Mouse (Mus musculus) macrophage (primary cell): ENCODE results near the gene Tmem161a. TPM values are rescaled to one million over a fixed set of nuclear protein-coding genes. Genes with fewer than 3 reads are reported as not detected.

Experiments
- H3K27ac ChIP-seq: fragments of 350-480 bp; formaldehyde crosslinking; 2 replicates; pipeline ENCODE4 v1.9.0; 2021
- H3K36me3 ChIP-seq: fragments of 350-480 bp; formaldehyde crosslinking; 2 replicates; pipeline ENCODE4 v1.9.0; 2021; ENCODE audit errors: inconsistent target
- H3K4me3 ChIP-seq: fragments of 350-480 bp; formaldehyde crosslinking; 2 replicates; pipeline ENCODE4 v1.9.0; 2021; ENCODE audit errors: inconsistent target
- H3K79me2 ChIP-seq: fragments of 350-480 bp; formaldehyde crosslinking; 2 replicates; pipeline ENCODE4 v1.9.0; 2021; ENCODE audit errors: inconsistent target
- WGBS: methylation state at CpG from one replicate; pipeline ENCODE4 v1.1.7; 2026; ENCODE audit warnings: inconsistent platforms; ENCODE audit not compliant: missing documents; 5-methylcytosine and 5-hydroxymethylcytosine counted together
- polyA plus RNA-seq: library from polyadenylated mRNA; stranded (reverse); fragments of 250-400 nt; gene quantifications from 3 replicates; pipeline ENCODE4 v1.2.4, GENCODE M21; 2018; ENCODE audit warnings: inconsistent platforms

Gene Tmem161a
- polyA plus RNA-seq, 1 experiment from 2014 or later: 11.2 TPM

DNA sequence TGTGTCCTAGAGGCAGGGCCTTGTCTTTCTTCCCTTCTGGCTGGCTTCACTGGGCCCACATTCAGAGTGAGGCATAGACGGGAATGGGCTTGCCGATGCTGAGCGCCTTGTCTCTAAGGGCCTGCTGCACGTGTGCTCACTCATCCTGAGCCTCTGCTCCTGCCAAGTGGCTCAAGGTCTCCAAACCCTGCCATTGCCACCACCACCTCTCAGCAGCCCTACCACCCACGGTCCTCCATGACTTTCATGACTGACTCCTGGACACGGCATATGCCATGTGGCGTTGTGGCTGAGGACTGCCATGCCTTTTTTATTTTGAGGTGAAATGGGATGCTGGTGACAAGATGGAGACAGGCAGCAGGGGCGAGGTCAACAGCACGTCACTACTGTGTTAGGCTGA is 58.7 kb downstream of the Tmem161a start:
- Histone ChIP-seq H3K79me2 (peaks cover 12% of the 10 kb centered on the region), H3K27ac (no peak overlapping the region), H3K4me3 (no peak overlapping the region), H3K36me3 (no peaks in the 10 kb centered on the region)
- 99% methylated on average over 8 of the region's 9 CpGs for WGBS

Other genes starting within 250 kb of the Tmem161a start
- 38.2 to 65.2 TPM (median 54.8 TPM) in 3 replicates for gene Gatad2a, start 176.0 kb upstream of the Tmem161a start, polyA plus RNA-seq
- 11.9 to 29.5 TPM (median 18.7 TPM) in 3 replicates for gene Mau2, start 129.6 kb upstream of the Tmem161a start, polyA plus RNA-seq
- 21.0 to 34.1 TPM (median 22.9 TPM) in 3 replicates for gene Sugp1, start 129.5 kb upstream of the Tmem161a start, polyA plus RNA-seq
- gene Tm6sf2, start 99.4 kb upstream of the Tmem161a start, polyA plus RNA-seq: 0.10 TPM in 1 of 3 replicates, not detected in the others
- gene Hapln4, start 88.9 kb upstream of the Tmem161a start, polyA plus RNA-seq: 0.03 TPM in 1 of 3 replicates, not detected in the others
- gene Ncan, start 51.5 kb upstream of the Tmem161a start, polyA plus RNA-seq: not detected in 3 replicates
- gene Nr2c2ap, start 41.0 kb upstream of the Tmem161a start, polyA plus RNA-seq: 18.4 to 44.2 TPM (median 25.7 TPM) in 3 replicates
- gene Rfxank, start 33.2 kb upstream of the Tmem161a start, polyA plus RNA-seq: 4.5 to 7.7 TPM (median 7.3 TPM) in 3 replicates
- 31.7 to 53.1 TPM (median 41.2 TPM) in 3 replicates for gene Borcs8, start 32.9 kb upstream of the Tmem161a start, polyA plus RNA-seq
- gene Mef2b, start 32.6 kb upstream of the Tmem161a start, polyA plus RNA-seq: not detected in 3 replicates
- 1.1 to 1.2 TPM (median 1.1 TPM) in 3 replicates for gene Slc25a42, start 39.9 kb downstream of the Tmem161a start, polyA plus RNA-seq
- gene Sugp2, start 61.9 kb downstream of the Tmem161a start, polyA plus RNA-seq: 4.7 to 13.3 TPM (median 13.0 TPM) in 3 replicates
- gene Armc6, start 62.1 kb downstream of the Tmem161a start, polyA plus RNA-seq: 1.4 to 8.6 TPM (median 4.8 TPM) in 3 replicates
- 26.3 to 47.9 TPM (median 46.2 TPM) in 3 replicates for gene Homer3, start 110.5 kb downstream of the Tmem161a start, polyA plus RNA-seq
- 17.5 to 26.0 TPM (median 20.5 TPM) in 3 replicates for gene Ddx49, start 130.1 kb downstream of the Tmem161a start, polyA plus RNA-seq
- gene Cope, start 130.2 kb downstream of the Tmem161a start, polyA plus RNA-seq: 78.2 to 115 TPM (median 98.8 TPM) in 3 replicates
- gene Cers1, start 143.4 kb downstream of the Tmem161a start, polyA plus RNA-seq: not detected in 3 replicates
- gene Gdf1, start 157.5 kb downstream of the Tmem161a start, polyA plus RNA-seq: not detected in 3 replicates
- gene Upf1, start 180.9 kb downstream of the Tmem161a start, polyA plus RNA-seq: 19.3 to 31.3 TPM (median 30.1 TPM) in 3 replicates
- gene Comp, start 201.2 kb downstream of the Tmem161a start, polyA plus RNA-seq: 0.20 to 0.42 TPM in 2 of 3 replicates, not detected in the other